Mouse (Mus musculus): ENCODE data around the gene Cnbp.
A peak's percentile ranks its signal among the peaks of the same experiment; 100 is the strongest.

Cnbp gene

GRCm38 (mm10) chr6:87850900-87851614, at the start of gene Cnbp:
TSS of gene Cnbp (minus strand) at chr6:87851106.
- peak; percentile 98 to 99 for DNase-seq (ENCODE audit: low spot score in 2 of 2)

GRCm38 (mm10) chr6:87898028-87898427, 47.1 kb upstream of the Cnbp start:
- no peak for DNase-seq (ENCODE audit: low spot score in 2 of 2)

GRCm38 (mm10) chr6:87893931-87894330, 43.0 kb upstream of the Cnbp start:
- no peak for DNase-seq (ENCODE audit: low spot score in 2 of 2)

DNA sequence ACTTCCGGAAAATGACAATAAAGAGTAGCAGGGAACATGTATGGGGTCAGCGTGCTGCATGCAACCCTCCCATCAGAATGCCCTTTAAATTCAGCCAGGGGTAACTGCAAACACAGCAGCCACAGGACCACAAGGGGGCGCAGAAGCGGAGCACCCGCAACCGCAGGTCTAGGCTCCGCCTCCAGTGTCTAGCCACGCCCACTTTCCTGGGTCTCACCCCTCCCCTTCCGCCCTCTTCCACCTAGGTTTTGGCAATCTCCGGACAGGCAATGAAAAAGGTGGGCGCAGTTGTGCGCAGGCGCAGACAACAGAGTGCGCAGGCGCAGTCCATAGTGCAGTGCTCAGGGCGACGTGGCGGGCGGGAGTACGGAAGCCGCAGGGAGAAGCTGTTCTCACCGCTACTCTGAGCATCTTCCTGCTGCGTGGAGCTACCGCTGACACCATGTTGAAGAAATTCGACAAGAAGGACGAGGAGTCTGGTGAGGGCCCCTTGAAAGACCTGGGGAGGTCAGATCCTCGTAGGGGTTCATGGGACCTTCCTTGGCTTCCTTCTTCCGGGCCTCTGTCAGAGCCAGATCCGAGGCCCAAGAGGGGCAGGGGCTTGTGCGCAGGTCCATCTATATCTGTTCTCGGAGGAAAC, 36.8 kb upstream of the Cnbp start, which contains the start of gene Copg1:
TSS of gene Copg1 (plus strand) at position 221 of the 640 bp plus-strand sequence.
- DNase-seq (ENCODE audit: low spot score in 2 of 2), result peak; percentile 99 to 100

- DNase-seq (ENCODE audit: low spot score in 2 of 2), result no peak
Measured at GRCm38 (mm10) chr6:87886721-87887120, 35.8 kb upstream of the Cnbp start.

DNA sequence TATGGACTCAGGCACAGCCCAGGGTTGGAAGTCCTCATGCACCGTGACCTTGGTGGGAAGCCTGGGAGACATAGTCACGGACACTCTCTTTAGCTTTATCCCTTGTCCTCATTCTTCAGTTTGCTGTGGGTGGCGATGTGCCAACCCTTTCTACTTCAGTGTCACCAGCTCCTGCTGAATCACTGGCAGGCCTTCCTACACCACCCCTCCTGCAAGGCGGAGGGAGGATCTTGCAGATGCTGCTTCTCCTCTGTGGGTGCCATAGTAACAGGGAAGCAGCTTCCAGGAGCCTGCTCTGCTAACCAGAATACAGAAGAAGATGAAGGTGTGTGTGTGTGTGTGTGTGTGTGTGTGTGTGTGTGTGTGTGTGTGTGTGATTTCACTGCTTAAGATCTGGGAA, 31.9 kb upstream of the Cnbp start:
- peak; percentile 91 to 94 for DNase-seq (ENCODE audit: low spot score in 2 of 2)

GRCm38 (mm10) chr6:87882221-87882620, 31.3 kb upstream of the Cnbp start:
- no peak for DNase-seq (ENCODE audit: low spot score in 2 of 2)

GRCm38 (mm10) chr6:87879628-87880027, 28.7 kb upstream of the Cnbp start:
- DNase-seq (ENCODE audit: low spot score in 2 of 2), result no peak

DNA sequence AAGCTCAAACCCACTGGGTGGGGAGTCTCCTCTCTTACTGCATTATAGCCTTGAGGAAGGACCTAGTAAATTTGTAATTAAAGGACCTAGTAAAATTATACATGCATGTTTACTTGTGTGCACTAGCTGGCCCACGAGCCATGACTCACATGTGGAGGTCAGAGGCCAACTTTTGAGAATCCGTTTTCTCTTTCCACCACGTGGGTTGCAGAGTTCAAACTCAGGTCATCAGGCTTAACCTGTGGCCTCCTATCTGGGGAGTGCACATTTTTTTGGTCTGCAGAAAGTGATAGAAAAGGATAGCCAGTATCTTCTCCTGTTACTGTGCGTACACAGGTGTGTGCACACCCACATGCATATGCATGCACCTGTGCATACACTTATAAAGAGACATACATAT, 28.1 kb upstream of the Cnbp start:
- no peak for DNase-seq (ENCODE audit: low spot score in 2 of 2)

DNA sequence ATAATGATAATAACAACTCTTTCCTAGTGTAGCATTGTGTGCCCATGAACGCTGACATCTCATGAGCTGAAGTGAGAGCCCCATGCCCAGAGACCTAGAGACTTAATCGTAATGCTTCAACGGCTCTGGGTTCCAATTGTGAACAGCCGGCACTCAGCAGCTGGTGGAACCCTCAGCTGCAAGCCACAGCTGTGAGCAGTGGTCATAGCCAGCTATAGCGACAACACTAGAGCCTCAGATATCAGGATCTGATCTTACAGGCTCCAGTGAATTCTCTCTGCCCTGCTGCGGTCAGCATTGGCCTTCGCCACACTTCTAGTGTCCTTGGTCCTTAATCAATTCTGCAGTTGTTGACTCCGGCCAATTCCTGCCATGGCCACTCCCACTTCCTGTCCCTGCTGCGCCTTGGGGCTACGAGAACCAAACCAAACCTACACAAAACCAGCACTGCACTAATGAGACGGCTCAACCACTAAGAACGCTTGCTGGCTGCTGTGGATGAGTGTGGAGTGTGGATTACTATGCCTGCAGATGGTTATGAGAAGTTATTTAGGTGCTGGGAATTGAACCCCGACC, 25.2 kb upstream of the Cnbp start:
- no peak for DNase-seq (ENCODE audit: low spot score in 2 of 2)

DNA sequence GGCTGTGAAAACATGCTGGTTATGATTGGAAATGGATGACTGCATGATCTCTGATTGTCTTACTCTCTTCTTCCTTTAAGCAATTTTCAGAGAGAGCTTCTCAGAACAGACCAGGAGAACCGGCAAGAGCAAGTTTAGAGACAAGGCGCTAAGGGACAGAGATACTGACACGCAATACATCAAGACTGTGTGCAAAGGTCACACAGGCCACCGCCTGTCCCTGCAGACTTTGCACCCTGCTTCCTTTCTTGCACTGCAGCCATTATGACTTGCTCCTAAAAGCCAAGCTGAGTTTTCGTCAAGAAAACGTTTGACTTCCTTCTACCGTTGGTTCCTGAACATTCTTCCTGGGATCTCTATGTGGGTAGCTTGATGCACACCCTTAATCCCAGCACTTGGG, 24.7 kb upstream of the Cnbp start:
- no peak for DNase-seq (ENCODE audit: low spot score in 2 of 2)

DNA sequence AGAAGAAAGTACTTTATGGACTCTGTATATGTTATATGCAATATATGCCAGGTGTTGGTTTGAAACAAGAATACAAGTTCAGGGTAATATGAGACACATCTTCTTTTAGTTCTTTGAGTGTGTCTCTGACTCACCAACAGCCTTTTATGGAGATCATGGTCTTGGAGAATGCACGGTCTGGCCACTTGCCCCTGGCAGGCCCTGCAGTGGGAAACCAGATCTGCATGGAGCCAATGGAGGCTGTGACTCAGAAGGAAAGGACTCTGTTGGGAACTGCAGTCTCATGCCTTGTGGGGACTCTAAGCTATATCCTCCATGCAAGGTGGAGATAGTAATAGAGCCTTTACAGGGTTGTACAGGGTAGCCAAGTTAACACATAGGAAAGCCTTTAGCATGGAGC, 24.2 kb upstream of the Cnbp start:
- DNase-seq (ENCODE audit: low spot score in 2 of 2), result no peak

DNA sequence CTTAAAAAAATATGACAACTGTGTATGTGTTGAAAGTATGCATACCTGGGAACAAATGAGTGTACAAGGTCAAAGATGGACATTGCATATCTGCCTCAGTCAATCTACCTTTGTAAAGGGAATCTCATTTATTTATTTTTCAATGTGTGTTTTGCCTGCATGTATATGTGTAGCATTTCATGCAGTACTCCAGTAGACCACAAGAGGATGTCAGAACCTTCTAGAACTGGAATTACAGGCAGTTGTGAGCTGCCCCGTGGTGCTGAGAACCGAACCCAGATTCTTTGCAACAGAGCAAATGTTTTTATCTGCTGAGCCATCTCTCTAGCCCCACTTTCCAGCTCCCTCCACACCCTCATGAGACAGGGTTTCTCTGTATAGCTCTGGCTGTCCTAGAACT, 23.1 kb upstream of the Cnbp start:
- no peak for DNase-seq (ENCODE audit: low spot score in 2 of 2)

GRCm38 (mm10) chr6:87873104-87873503, 22.2 kb upstream of the Cnbp start:
- no peak for DNase-seq (ENCODE audit: low spot score in 2 of 2)

DNA sequence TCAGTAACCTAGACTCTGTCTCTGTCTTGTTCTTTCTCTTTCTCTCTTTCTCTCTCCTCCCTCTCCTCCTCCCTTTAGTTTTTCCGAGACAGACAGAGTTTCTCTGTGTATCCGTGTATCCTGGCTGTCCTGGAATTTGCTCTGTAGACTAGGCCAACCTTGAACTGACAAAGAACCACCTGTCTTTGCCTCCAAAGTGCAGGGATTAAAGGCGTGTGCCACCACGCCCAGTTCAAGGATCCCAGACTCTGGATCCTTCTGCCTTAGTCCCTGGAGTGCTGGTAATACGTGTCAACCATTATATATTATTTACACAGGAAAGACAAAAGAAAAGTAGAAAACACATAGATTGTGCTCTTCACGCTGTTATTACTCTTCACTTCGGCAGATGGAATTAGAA, 20.3 kb upstream of the Cnbp start:
- no peak for DNase-seq (ENCODE audit: low spot score in 2 of 2)

- DNase-seq (ENCODE audit: low spot score in 2 of 2), result no peak
Measured at GRCm38 (mm10) chr6:87870440-87870839, 19.5 kb upstream of the Cnbp start.

DNA sequence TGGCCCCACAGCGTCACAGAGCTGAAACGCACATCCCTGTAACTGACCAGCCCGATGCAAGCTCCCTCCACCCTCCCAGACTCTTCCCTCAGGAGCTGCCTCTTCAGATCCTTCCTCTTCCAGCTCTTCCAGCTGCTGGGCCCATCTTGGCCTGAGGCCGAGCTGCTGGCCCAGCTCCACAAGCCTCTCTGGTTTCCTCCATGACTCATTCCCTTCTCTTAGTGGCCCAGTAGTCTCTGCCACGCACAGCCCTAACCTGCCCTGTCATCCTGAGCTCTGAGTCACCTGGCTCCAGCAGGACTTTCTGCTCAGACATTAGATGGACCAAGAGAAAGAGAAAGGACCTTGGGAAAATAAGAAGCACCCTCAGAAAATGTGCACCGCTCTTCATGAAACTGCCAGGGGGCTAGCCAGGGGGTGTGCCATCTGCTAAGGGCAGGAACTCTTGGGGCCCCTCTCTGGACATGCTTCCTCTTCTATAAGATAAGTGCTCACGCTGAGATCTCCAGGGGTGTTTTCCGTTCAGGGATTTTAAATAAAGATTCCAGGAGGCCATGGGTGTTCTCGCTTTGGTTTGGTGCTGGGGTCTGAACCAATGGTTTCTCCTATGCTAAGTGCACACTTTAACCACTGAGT, 18.1 kb upstream of the Cnbp start:
- no peak for DNase-seq (ENCODE audit: low spot score in 2 of 2)

GRCm38 (mm10) chr6:87867256-87867655, 16.4 kb upstream of the Cnbp start:
- DNase-seq (ENCODE audit: low spot score in 2 of 2), result no peak

DNA sequence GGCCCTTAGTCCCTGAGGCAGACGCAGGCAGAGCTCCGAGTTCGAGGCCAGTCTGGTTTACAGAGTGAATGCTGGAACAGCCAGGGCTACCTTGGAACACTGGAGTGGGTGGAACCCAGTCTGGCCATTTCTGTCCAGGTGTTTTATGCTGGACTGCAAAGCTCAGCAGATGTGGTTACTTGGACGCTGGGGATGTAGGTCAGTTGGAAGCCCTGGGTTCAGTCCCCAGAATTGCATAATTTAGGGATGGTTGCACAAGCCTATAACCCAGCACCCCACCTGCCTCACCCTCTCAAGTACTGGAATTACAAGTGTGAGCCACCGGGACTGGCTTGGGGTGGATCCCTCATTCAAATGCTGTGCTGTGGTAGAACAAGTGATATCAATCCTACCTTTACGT, 15.3 kb upstream of the Cnbp start:
- DNase-seq (ENCODE audit: low spot score in 2 of 2), result no peak

- no peak for DNase-seq (ENCODE audit: low spot score in 2 of 2)
Measured at GRCm38 (mm10) chr6:87857071-87857470, 6.2 kb upstream of the Cnbp start.

DNA sequence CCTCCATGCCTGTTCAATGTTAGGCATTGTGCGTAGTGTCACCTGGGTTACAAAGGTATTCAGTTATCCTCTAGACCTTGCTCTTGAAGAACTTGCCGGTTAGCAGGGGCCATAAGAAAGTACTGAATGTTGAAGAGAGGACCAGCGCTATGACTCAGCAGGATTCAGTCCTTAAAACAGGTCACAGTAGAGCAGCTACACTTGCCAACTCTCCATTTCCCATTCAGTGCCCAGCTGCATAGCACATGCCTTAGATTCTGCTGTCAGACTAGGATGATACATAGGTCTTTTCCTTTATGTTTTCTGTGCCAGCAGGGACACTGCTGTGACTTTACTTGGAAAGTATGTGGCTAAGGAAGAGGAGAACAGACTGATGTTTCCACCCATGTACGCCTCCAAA, 2.5 kb upstream of the Cnbp start:
- DNase-seq (ENCODE audit: low spot score in 2 of 2), result no peak

- no peak for DNase-seq (ENCODE audit: low spot score in 2 of 2)
Measured at GRCm38 (mm10) chr6:87851871-87852270, 965 bp upstream of the Cnbp start.

All from right cerebral cortex, postnatal 10 days (tissue).